Mouse (Mus musculus) retina, postnatal 1 day (tissue): ENCODE data around the gene Mus81.
A peak's percentile ranks its signal among the peaks of the same experiment; 100 is the strongest.
"Not testable (repeated sequence)": the region's sequence is repeated elsewhere in the genome, so short reads cannot be mapped to it uniquely, and the experiment has no call there.

Experiments used
- DNase-seq: peaks from one replicate; pipeline ENCODE4 v3.0.0-alpha.2; 2012

Gene Mus81

DNA sequence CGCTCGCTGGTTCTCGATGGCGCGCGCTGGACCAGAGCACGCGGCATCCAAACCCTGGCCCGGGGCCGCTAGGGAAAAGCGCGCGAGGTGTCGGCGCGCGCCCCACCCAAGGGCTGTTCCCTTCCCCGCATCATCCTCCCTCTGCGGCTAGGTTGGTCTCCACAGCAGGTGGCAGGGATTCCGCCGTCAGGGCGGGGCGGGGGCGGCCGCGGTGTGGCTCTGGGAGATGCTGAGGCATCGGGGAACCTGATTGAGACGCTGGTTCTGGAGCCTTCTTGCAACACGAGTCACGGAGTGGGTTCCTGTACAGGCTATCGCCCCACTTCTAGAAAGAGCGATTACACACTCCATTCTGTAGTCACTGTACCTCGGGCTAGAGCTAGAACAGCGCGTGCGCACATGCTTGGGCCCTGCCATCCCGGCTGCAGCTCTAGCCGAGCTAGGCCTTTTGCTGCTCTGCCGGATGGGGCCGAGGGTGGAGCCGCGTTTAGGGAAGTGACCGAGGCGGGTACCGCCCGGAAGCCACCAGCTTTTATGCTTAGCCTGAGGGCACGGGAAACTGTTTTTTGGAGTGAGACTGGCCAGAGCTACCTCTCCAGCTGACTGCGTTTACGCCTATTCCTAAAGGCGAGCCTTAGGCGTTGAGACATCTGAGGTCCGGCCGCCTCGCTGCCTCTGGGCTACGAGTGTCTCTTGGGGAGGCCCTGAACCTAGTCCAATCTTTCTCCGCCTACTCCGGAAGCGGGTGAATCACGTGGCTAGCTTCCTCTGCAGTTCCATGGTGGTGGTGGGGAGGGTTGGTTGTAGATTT lies 2.9 kb upstream of the Mus81 start:
- DNase-seq = peak; percentile 83

DNA sequence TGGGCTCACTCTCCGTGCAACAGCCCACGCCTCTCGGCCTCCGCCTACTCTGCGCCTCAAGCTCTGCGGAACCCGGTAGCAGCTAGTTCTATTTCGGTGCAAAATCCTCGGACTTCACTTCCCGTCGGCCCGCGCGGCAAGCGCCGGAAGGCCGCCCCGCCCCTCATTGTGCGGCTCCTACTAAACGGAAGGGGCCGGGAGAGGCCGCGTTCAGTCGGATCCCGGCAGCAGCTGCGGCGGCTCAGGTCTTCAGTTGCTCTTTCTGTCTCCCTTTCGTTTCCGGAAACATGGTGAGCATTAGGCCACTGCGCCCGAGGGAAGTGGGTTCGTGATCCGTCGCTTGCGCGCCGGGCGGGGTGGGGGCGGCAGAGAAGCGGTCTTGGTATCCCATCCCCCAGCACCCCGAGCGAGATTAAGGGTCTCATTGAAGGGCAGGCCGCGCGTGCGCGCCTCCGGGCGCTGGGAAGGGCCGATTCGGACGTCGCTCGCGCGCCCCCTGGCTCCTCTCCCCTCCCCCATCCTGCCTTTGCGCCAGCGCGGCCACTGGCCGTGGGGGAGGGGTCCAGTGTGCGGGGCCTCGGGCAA lies 2.2 kb upstream of the Mus81 start, which contains the start of gene Cfl1:
Gene Cfl1, plus strand, starts transcription at position 143 of the 585 bp plus-strand sequence.
- DNase-seq = peak; percentile 98

DNA sequence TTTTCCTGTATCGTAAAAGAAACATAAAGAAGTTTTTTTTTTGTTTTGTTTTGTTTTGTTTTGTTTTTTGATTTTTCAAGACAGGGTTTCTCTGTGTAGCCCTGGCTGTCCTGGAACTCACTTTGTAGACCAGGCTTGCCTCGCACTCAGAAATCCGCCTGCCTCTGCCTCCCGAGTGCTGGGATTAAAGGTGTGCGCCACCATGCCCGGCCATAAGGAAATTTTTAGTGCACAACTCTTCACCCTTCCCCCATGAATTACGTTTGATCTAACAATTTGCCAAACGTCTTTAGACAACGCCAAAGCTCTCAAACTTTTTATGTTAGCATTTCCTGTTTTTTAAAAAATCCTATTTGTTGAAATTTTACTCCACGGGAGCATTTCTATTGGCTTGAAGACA lies 1.5 kb upstream of the Mus81 start:
- DNase-seq = not testable (repeated sequence)

DNA sequence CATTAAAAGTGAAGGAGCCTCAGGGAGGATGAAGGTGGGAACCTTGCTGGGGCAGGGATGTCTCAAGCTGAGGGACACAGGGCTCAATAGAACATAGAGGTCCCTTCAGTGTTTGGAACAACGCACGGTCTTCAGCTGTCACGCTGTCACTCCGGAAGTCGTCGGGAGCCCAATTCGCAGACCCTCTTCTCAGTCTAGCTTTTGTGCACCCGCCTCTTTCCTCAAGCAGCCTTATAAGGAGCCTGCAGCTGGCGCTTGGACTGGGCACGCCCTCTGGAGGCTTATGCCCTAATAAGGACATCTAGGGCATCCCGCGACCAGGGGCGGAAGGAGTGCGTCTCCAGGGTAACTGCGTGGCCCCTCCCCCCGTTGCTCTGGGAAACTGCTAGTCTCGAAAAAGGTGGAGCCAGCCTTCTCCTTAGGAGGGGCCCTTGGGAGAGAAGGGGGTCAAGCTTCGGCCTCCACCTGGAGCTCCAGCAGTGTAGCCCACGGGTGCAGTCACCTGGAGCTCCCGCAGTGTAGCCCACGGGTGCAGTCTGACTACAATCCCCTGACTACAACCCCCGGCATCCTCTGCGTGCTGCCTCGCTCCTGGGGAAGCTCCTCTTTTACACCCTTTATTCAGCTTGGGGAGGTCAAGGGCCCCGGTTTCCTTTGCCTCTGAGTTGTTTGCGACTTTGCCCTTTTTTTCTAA lies 823 bp upstream of the Mus81 start:
- peak; percentile 99 for DNase-seq

DNA sequence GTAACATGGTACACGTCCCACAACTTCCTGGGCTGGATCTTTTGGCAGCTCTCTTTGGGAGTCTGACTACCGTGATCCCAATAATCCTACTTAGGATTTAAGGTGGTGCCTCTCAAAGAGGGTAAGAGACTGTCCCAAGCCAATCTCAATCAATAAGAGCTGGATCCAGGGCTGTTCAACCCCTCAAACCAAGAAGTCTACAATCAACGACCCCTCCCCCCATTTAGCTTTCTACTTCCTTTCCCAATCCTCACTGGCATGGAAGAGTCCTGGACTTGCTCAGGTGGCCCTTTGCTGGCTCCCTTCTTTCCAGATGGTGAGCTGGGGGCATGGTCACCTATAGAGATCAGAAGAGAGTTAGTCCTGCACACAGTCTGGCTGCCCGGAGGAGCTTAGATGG lies 1.4 kb downstream of the Mus81 start:
- no peak for DNase-seq

DNA sequence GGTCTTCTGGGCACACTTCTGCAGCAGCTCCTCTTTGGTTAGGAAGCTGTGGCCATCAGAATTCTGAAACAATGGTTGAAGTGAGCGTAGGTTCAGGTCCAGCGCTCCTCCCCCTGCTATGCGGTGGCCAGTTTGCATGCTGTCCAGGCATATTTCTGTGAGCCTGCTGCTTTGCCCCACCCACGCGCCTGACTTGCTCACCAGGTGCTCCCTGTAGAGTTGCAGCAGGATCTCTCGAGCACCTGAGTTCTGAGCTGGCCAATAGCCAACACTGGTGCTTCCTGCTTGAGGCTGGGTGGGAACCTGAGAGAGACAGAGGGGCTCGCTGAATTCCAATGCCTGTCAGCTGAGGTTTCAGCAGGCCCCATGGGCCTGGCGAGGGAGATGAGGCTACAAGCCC lies 1.9 kb downstream of the Mus81 start:
- DNase-seq = no peak

DNA sequence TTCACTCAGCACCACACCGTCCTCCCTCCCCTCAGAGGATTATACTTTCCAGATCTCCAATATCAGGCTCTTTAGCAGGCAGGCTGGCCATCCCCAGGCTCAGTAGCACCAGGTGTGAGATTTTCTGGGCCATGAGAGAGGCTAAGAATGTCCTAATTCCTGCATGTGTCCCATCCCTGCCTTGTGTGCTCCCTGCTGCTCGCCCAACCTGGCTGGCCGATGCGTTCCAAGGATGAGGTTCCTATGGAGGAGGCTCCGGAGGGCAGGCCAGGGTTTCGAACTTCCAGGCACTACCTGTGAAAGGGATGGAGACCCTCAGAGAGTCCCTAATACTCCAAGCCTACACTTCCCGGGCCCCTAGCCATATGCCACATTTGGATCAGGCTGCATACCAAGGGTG lies 2.4 kb downstream of the Mus81 start:
- no peak for DNase-seq

DNA sequence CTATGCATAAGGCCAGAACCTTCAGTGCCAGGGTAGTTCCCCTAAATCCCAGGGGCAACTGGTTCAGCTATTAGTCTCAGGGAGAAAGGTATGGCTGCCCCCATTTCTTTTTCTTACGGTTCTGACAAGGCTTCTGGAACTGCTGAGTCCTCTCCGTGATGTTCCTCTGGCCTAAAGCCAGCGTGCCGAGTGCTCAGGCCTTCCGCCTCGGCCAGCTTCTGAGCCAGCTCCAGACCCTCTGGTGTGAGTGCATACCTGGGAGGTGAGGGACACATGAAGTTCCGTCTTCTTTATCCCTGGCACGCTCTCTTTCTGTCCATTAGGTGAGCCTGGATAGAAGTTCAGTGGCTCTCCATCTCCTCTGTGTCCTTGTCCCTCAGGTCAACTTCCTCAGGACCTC lies 2.8 kb downstream of the Mus81 start:
- DNase-seq = no peak

DNA sequence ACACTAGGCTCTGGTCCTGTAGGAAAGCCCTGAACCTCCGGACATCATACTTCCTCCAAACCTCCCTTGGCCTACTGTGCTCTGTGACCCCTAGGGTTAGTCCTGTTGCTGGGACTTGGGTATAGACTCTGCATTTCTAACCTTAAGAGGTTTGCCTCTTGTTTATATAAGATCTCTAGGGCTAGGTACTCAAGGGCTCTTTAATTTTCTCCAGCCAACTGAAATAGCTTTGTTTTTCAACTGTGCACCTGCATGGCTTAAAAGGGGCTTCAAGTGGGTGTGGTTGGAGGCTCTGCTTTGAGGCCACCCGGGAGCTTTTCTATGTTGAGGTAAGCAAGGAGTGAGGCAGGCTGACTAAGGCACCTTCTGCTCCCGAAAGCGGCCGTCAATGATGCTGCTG lies 3.7 kb downstream of the Mus81 start:
- DNase-seq = no peak

DNA sequence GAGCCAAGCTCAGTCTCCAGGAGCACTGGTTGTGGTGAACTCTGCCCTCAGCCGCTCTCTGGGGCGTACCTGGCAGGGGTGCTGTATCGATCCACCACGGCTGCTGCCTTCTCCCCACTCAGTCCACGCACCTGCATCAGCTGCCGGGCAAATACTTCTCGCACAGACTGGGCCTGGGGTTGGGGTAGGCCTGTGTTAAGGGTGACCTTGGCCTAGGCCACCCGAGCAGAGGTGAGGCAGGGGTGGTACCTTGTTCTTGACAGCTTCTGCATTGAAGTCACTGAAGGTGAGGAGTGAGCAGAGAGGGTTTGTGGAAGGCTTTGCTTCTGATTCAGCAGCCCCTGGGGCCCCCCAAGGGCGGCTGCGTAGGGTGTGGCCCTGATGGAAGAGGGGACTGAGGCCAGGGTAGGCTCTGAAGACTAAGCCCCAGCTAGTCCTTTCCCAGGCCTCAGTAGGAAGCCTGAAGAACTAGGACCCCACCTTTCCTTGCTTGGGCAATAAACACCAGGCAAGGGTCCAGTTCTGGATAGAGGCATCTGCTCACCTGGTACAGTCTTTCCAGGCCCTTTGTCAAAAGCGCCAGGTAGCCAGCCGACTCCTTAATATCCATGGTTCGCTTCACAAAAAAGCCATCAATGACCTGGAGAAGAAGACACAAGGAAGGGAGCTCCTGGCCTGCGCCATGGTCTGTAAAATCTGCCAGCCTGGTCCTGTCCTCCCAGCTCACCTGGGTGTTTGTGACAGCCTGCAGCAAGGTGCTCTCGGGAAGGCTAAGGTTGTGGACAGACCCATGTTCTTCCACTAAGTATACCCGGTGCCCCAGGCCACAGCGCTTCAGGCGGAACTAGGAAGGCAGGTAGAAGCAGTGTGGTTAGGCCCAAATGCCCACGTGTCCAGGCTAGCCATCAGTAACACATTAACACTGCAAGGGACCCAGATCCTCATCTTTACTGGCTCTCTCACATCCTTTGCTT lies 4.5 kb downstream of the Mus81 start:
- DNase-seq = no peak

DNA sequence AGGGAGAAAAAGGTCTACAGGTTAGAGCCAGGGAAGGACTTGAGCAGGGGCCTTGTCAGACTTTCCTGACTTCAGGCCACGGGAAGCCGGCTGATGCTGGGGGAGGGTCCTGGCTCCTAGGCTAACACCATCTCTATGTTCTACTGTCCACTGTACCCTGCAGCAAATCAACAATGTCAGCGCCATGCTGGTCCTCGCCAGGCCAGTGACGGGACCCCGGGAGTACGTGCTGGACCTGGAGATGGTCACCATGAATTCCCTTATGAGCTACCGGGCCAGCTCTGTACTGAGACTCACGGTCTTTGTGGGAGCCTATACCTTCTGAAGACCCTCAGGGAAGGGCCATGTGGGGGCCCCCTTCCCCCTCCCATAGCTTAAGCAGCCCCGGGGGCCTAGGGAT lies 6.8 kb downstream of the Mus81 start:
- DNase-seq = no peak

DNA sequence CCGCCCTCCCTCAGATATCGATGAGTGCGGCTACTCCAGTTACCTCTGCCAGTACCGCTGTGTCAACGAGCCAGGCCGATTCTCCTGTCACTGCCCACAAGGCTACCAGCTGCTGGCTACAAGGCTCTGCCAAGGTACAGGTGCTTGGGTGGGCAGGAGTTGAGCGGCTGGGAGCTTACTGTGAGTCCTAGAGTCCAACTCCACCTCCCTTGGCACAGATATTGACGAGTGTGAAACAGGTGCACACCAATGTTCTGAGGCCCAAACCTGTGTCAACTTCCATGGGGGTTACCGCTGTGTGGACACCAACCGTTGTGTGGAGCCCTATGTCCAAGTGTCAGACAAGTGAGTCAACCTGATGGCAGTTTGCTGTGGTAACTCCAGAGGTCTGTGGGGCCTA lies 8.2 kb downstream of the Mus81 start:
- no peak for DNase-seq

DNA sequence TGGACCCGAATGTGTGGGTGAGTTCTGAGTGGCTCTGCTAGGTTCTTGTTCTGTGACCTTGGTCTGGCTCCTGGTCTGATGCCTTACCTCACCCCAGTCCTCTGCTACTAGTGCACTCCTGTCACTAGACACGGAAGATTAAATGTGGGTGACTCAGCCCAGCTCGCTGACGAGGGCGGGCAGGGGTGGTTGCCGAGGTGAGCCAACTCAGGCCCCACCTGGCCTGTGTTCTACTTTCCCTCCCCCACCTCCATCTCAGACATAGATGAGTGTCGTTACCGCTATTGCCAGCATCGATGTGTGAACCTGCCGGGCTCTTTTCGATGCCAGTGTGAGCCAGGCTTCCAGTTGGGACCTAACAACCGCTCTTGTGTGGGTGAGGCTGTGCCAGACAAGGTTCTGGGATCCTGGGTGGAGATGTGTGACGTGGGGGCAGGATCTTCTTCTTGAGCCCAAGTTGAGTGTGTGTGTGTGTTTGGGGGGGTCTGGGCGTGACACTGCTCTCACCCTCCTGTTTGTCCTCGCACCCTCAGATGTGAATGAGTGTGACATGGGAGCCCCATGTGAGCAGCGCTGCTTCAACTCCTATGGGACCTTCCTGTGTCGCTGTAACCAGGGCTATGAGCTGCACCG lies 10.4 kb downstream of the Mus81 start:
- DNase-seq = no peak

DNA sequence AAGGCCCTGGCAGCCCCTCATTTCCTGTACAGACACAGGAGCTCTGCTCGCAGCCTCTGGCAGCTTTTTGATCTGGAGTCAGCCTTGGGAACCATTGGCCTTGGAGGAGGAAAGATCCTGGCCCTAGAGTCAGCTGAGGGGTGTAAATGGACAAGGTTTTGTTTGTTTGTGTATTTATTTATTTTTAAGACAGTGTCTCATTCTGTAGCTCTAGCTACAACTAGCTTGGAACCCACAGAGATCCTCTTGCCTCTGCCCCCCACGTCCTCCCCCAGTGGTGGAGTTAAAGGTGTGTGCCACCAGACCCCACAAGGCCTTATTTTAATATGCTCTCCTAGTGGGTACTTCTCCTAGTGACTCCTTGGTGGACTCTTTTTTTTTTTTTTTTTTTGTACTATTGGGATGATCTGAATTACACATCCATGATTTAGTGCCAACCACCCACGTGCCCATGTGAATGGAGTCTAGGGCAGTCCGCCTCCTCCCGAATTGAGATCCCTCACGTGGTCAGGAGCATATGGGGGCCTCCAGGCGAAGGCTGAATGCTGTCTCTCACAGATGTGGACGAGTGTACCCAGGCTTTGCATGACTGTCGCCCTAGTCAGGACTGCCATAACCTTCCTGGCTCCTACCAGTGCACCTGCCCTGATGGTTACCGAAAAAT lies 11.1 kb downstream of the Mus81 start:
- no peak for DNase-seq

DNA sequence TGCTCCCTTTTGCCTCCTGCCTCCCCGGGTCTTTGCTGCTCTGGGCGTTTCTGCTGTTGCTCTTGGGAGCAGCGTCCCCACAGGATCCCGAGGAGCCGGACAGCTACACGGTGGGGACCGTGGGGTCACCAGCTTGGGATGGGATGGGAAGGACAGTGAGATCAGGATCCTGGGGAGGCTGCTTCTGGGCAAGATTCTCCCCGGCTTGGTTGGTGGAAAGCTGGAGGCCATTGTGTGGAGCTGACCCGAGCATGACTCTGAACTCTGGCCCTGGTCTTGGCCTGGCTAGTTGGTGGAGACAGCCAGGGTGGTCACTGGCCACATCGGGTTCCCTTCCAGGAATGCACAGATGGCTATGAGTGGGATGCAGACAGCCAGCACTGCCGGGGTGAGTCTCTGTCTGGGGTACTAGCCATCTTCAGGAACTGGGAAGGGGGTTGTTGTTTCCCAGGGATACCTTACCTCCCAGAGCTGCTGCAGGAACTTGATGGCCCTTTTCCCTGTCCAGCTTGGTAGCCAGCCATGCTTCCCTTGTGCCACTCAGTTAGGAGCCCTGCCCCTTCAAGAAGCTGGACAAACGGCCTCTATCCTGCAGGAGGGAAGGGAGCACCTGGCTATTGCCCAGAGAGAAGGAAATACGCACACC lies 13.0 kb downstream of the Mus81 start:
- DNase-seq = no peak

DNA sequence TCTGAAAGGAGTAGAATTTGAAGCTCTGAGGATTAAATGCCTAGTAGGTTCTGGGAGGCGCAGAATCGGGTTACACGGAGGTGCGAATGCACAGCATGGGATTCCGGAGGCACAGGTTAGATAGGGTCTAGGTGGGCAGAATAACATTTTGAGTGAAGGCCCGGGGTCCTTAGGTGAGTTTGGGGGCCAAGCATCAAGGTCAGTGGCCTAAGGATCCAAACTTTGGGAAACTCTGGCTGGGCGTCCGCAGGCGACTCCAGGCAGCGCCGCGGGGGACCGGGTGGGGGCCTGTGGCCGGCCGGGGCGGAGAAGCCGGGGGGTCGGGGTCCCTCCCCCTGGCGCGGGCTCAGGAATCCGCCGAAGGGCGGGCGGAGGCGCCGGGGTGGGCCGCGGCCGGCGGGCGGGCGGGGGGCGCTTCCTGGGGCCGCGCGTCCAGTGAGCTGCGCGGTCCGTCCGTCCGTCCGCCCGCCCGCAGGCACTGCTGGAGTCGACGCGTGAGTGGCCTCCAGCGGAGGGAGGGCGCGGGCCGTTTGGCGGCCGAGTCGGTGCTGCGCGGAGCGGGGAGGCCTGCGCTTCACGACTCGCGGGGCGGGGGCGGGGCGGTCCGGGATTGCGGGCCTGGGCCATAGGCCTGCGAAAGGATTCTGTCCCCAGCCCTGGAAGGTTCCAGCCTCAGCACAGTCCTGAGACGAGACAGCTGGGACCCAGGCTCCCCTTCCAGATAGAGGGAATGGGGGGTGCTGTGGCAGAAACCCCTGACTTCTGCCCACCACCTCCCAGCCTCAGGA lies 13.7 kb downstream of the Mus81 start:
- DNase-seq = peak; percentile 72

DNA sequence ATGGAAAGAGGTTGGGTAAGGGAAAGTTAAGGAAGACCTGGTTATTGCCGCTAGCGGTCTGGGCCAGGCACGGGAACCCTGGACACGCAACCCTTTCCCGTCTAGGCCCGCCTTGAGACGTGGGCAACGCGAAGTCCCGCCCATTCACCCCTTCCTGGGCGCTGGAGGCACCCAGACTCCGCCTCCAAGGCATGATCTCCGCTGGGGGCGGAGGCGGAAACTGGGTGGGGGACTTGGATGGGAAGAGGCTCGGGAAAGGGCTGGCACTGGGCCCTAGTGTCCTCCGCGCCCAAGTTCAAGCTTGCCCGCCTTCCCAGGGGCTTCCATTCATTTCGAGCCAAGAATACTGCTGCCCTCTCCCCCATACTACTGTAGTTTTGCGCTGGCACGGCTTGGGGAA lies 14.5 kb downstream of the Mus81 start, which contains the start of gene Efemp2:
Gene Efemp2, plus strand, starts transcription at position 235 of the 400 bp plus-strand sequence.
- DNase-seq = peak; percentile 94

DNA sequence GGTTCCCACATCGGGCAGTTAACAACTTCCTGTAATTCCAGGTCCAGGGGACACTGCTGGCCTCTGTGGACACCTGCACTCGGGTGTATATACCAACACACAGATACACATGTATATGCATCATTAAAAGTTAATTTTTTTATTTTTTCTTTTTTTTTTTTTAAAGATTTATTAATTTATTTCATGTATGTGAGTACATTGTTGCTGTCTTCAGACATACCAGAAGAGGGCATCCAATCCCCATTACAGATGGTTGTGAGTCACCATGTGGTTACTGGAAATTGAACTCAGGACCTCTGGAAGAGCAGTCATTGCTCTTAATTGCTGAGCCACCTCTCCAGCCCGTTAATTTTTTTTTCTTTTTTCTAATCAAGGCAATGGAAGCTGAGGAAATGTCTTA lies 15.3 kb downstream of the Mus81 start:
- no peak for DNase-seq

DNA sequence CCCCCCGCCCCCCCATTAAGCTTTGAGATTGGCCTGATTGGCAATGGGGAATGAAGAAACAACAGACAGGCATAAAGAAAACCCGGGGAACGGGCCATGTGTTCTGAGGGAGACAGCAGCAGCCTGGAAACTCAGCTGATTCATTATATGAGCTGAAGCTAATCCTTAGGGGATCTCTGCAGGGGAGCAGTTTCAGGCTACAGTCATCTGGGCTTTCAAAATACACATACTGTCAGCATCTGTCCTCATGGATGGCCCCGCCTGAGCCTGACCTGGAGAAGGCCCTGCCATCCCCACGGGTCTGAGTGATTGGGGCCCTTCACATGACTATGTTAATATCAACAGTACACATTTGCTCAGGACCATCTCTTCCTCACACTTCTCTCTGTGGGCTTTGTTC lies 16.4 kb downstream of the Mus81 start:
- DNase-seq = peak; percentile 26

DNA sequence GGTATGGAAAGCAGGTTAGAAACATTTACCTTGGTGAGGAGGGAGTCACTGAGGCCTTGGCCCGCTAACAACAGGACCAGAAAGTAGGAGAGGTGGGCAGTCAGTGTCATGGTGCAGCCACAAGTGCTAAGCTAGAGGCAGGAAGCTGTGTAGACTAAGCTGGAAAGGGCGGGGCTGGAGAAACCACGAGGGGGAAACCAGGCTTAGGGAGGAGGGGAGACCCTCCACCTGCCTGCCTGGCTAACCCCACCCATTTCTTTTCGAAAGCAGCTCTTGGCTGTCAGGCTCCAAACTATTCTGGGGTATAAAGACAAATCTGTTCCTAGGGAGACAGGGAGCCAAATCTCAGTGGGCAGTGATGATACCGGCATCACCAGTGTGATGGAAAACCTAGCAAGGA lies 19.8 kb downstream of the Mus81 start, which contains the start of gene Ctsw:
Gene Ctsw, minus strand, starts transcription at position 134 of the 400 bp plus-strand sequence.
- no peak for DNase-seq
